Mouse (Mus musculus) midbrain, postnatal 0 days (tissue): ENCODE results near the gene Plekho2. TPM values are rescaled to one million over a fixed set of nuclear protein-coding genes. Genes with fewer than 3 reads are reported as not detected.

Source experiments
- ATAC-seq: fragments of 200-750 bp; cut with Nextera tagmentation; 2 replicates; pipeline ENCODE4 v1.8.0; 2017; ENCODE audit warnings: moderate number of reproducible peaks, mild to moderate bottlenecking, moderate TSS enrichment, moderate library complexity; ENCODE audit not compliant: low FRiP score
- DNase-seq: peaks from one replicate; pipeline ENCODE4 v3.0.0-alpha.2; 2015; ENCODE audit warnings: low spot score
- H3K27ac ChIP-seq: fragments of 300-500 bp; sonication (generic); 2 replicates; pipeline ENCODE4 v1.5.1; 2014; ENCODE audit warnings: low read depth, mild to moderate bottlenecking, low read length, mixed read lengths
- H3K27me3 ChIP-seq: fragments of 300-500 bp; sonication (generic); 2 replicates; pipeline ENCODE4 v1.6.1; 2014; ENCODE audit warnings: low read length, control low read depth, mixed read lengths; ENCODE audit not compliant: insufficient read depth
- H3K36me3 ChIP-seq: fragments of 300-500 bp; sonication (generic); 2 replicates; pipeline ENCODE4 v1.6.1; 2014; ENCODE audit warnings: low read length, control low read depth, mixed read lengths; ENCODE audit not compliant: insufficient read depth
- H3K4me1 ChIP-seq: fragments of 300-500 bp; sonication (generic); 2 replicates; pipeline ENCODE4 v1.6.1; 2014; ENCODE audit warnings: mild to moderate bottlenecking, control low read depth, antibody characterized with exemption, low read length, mixed read lengths; ENCODE audit not compliant: insufficient read depth
- H3K4me2 ChIP-seq: fragments of 300-500 bp; sonication (generic); 2 replicates; pipeline ENCODE4 v1.6.1; 2014; ENCODE audit warnings: low read depth, mild to moderate bottlenecking, low read length, mixed read lengths; ENCODE audit not compliant: poor library complexity, severe bottlenecking
- H3K4me3 ChIP-seq: fragments of 300-500 bp; sonication (generic); 2 replicates; pipeline ENCODE4 v1.5.1; 2014; ENCODE audit warnings: low read depth, mild to moderate bottlenecking, low read length, moderate library complexity
- H3K9ac ChIP-seq: fragments of 300-500 bp; sonication (generic); replicated peaks from 2 replicates; pipeline ENCODE4 v1.6.1; 2014; ENCODE audit warnings: mild to moderate bottlenecking, low read length, moderate library complexity, mixed read lengths; ENCODE audit not compliant: poor library complexity, severe bottlenecking
- H3K9me3 ChIP-seq: fragments of 300-500 bp; sonication (generic); 2 replicates; pipeline ENCODE4 v1.6.1; 2016; ENCODE audit warnings: low read length, control low read depth
- CTCF ChIP-seq: IDR thresholded peaks from 2 replicates; pipeline ENCODE4 v1.5.1; 2016; ENCODE audit warnings: antibody characterized with exemption, mild to moderate bottlenecking
- WGBS: fragments of 180-500 bp; shearing (Covaris S2); extraction: QIAGEN DNeasy Blood & Tissue Kit; methylation state at CpG from one replicate; pipeline ENCODE4 v1.1.7; 2014; 5-methylcytosine and 5-hydroxymethylcytosine counted together
- polyA plus RNA-seq: library from polyadenylated mRNA; unstranded; fragments of >200 nt; fragmentation: Nextera tagmentation; extraction: Ambion mirVana; gene quantifications from 2 replicates; pipeline ENCODE4 v1.2.1, GENCODE M21; 2015
- total RNA-seq: library from RNA; depleted of rRNA; stranded (reverse); fragments of >200 nt; gene quantifications from 2 replicates; pipeline ENCODE4 v1.2.3, GENCODE M21; 2014

The Plekho2 gene
- total and polyA plus RNA-seq, 2 experiments from 2014 or later: 3.1 to 9.0 TPM

GRCm38 (mm10) chr9:65525445-65526195 is 54.2 kb downstream of the Plekho2 start:
- no peak overlapping the region for H3K9ac ChIP-seq
- H3K4me2 ChIP-seq: no peak overlapping the region
- 79% methylated on average over 10 of the region's 10 CpGs for WGBS
- no peaks in the 10 kb centered on the region for H3K36me3 ChIP-seq
- H3K4me3 ChIP-seq: no peak overlapping the region
- DNase-seq (no peak), ATAC-seq (no peak)
- H3K4me1 ChIP-seq: no peaks in the 10 kb centered on the region
- no peak overlapping the region for H3K27ac ChIP-seq
- no peaks in the 10 kb centered on the region for H3K9me3 ChIP-seq
- no peak for TF ChIP-seq CTCF
- H3K27me3 ChIP-seq: no peaks in the 10 kb centered on the region

GRCm38 (mm10) chr9:65523611-65524364 is 56.1 kb downstream of the Plekho2 start:
- Histone ChIP-seq H3K4me1 (no peaks in the 10 kb centered on the region), H3K27ac (no peak overlapping the region), H3K9ac (no peak overlapping the region), H3K9me3 (no peaks in the 10 kb centered on the region), H3K27me3 (no peaks in the 10 kb centered on the region), H3K4me3 (no peak overlapping the region), H3K4me2 (no peak overlapping the region), H3K36me3 (no peaks in the 10 kb centered on the region)
- TF ChIP-seq CTCF: peak; percentile 92
- ATAC-seq (peak; percentile 78), DNase-seq (peak; percentile 92)
- WGBS: 24% methylated on average over 14 of the region's 14 CpGs

GRCm38 (mm10) chr9:65520505-65520876 is 59.3 kb downstream of the Plekho2 start:
- Histone ChIP-seq H3K27ac (peak overlapping the region; percentile 39), H3K9me3 (no peaks in the 10 kb centered on the region), H3K4me2 (peak overlapping the region; percentile 60), H3K9ac (peak overlapping the region; percentile 50; the same call in 1 of the 2 replicates), H3K27me3 (no peaks in the 10 kb centered on the region), H3K4me1 (no peaks in the 10 kb centered on the region), H3K4me3 (peak overlapping the region; percentile 35), H3K36me3 (no peaks in the 10 kb centered on the region)
- WGBS: 11% methylated on average over 11 of the region's 11 CpGs
- no peak for TF ChIP-seq CTCF
- DNase-seq (peak; percentile 54), ATAC-seq (peak; percentile 65; the same call in 1 of the 2 replicates)

- Histone ChIP-seq H3K9ac (peak within 1 kb of the TSS; percentile 50; the same call in 1 of the 2 replicates), H3K36me3 (no peaks in the 10 kb centered on the region), H3K4me3 (peak within 1 kb of the TSS; percentile 35), H3K27ac (peak within 1 kb of the TSS; percentile 39), H3K9me3 (no peaks in the 10 kb centered on the region), H3K4me2 (peak within 1 kb of the TSS; percentile 60), H3K27me3 (no peaks in the 10 kb centered on the region), H3K4me1 (no peaks in the 10 kb centered on the region)
- WGBS: 9% methylated on average over 22 of the region's 25 CpGs
- TF ChIP-seq CTCF: no peak
- ATAC-seq: peak; percentile 81
- DNase-seq: peak; percentile 79
These were observed 59.9 kb downstream of the Plekho2 start, which contains the start of gene Ankdd1a for GRCm38 (mm10) chr9:65519807-65520504. Gene Ankdd1a, minus strand, starts transcription at chr9:65520193.

- Histone ChIP-seq H3K9ac (no peak overlapping the region), H3K36me3 (no peaks in the 10 kb centered on the region), H3K4me3 (no peak overlapping the region), H3K27ac (no peak overlapping the region), H3K9me3 (no peaks in the 10 kb centered on the region), H3K27me3 (no peaks in the 10 kb centered on the region), H3K4me2 (no peak overlapping the region), H3K4me1 (no peaks in the 10 kb centered on the region)
- ATAC-seq: peak; percentile 12; the same call in 1 of the 2 replicates
- TF ChIP-seq CTCF: no peak
- DNase-seq: peak; percentile 75
- WGBS: 64% methylated on average over 3 of the region's 3 CpGs
These were observed 65.0 kb downstream of the Plekho2 start for GRCm38 (mm10) chr9:65514851-65515261.
